Comparison of ENCODE assay signal across 21 mouse cellular contexts in the genomic region with DNA sequence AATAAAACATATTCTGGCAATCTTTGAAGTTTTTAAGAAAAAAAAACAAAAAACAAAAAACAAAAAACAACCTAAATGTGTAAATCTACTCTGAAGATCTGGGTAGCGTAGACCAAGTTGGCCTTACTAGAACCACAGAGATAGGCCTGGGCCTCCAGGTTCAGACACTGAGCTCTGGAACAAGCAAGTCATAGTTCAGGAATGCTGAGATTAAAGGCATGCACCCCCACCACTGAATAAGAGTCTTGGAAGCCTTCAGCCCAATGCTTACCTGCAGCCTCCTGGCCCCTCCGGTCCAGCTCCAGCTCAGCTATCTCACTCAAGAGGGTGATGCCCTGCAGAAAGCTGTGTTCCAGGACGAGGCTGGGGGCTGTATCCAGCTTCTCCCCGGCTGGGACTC. TPM values are rescaled to one million over a fixed set of nuclear protein-coding genes. Genes with fewer than 3 reads are reported as not detected.
A peak's percentile ranks its signal among the peaks of the same experiment; 100 is the strongest.
DNase-seq lines count a peak whose midpoint lies in the region; ATAC-seq lines count a peak whose summit lies in the region.
"Had no signal": no experiment of that assay in that cellular context is flagged by ENCODE, and none has a peak within 500 bp of the region (broad histone marks: within the 10 kb centered on the region; RNA-seq: fewer than 3 reads in every experiment).

No protein-coding gene starts in this region.

- H3K27ac ChIP-seq in heart, embryonic 16.5 days (ENCODE audit: low read length) = 0 out of 2 replicates have a peak overlapping the region, but pooled peaks have one; percentile 41
- no peak overlapping the region for H3K27ac ChIP-seq in liver, embryonic 13.5 days
- H3K27ac ChIP-seq: gastrocnemius, adult 2 months; midbrain, embryonic 10.5 days had no signal

- H3K4me1 ChIP-seq in erythroblast, embryonic 14.5 days (ENCODE audit: control insufficient read depth) = peaks cover 16% of the 10 kb centered on the region
- peaks cover 32% of the 10 kb centered on the region for H3K4me1 ChIP-seq in heart, embryonic 16.5 days (ENCODE audit: control insufficient read depth, insufficient read depth, low read length)
- H3K4me1 ChIP-seq in liver, embryonic 13.5 days (replicated peaks) = peaks cover 29% of the 10 kb centered on the region

- no peak for DNase-seq in heart, postnatal 36 days
- DNase-seq in liver, embryonic 13.5 days = no peak
- DNase-seq in liver (no peak), 3T3-L1 (ENCODE audit: low read depth, low spot score) (peak; percentile 58)
- no peak for DNase-seq in T-cell, adult 2 months (ENCODE audit: low spot score)
- DNase-seq: adrenal gland, postnatal 10 days; cerebellum, adult 11-12 months; cerebellum, postnatal 25 days; gastrocnemius, adult 2 months; layer of hippocampus, postnatal 36 days; lung, adult 18-20 months; lung, postnatal 4 days; right cerebral cortex, postnatal 4 days; thymus, adult 18-20 months had no signal

- H3K4me3 ChIP-seq in erythroblast, embryonic 14.5 days (replicated peaks) = peak overlapping the region; percentile 35
- H3K4me3 ChIP-seq in heart, embryonic 16.5 days (ENCODE audit: low read length) = no peak overlapping the region
- 0 out of 2 replicates have a peak overlapping the region, but pooled peaks have one; percentile 10 for H3K4me3 ChIP-seq in liver, embryonic 13.5 days (replicated peaks)
- H3K4me3 ChIP-seq: gastrocnemius, adult 2 months; midbrain, embryonic 10.5 days; myocyte had no signal

- no peak overlapping the region for H3K4me2 ChIP-seq in heart, embryonic 16.5 days (ENCODE audit: low read depth, low read length)
- H3K4me2 ChIP-seq in liver, embryonic 13.5 days = peak overlapping the region; percentile 37

- WGBS in heart, embryonic 16.5 days = 44% methylated on average over 4 of the region's 4 CpGs
- WGBS in liver, embryonic 13.5 days (ENCODE audit: insufficient replicate concordance) = 76% methylated on average over 4 of the region's 4 CpGs

- no peaks in the 10 kb centered on the region for H3K27me3 ChIP-seq in erythroblast, embryonic 14.5 days (ENCODE audit: control insufficient read depth)
- no peaks in the 10 kb centered on the region for H3K27me3 ChIP-seq in heart, embryonic 16.5 days (ENCODE audit: control insufficient read depth, insufficient read depth, low read length)
- H3K27me3 ChIP-seq in liver, embryonic 13.5 days = no peaks in the 10 kb centered on the region
- H3K27me3 ChIP-seq: CH12.LX had no signal

- no peaks in the 10 kb centered on the region for H3K9me3 ChIP-seq in erythroblast, embryonic 14.5 days (ENCODE audit: control insufficient read depth, low read length)
- H3K9me3 ChIP-seq in heart, embryonic 16.5 days (replicated peaks; ENCODE audit: control insufficient read depth, low read length) = no peaks in the 10 kb centered on the region
- no peaks in the 10 kb centered on the region for H3K9me3 ChIP-seq in liver, embryonic 13.5 days (replicated peaks)
- H3K9me3 ChIP-seq: midbrain, embryonic 10.5 days had no signal

- peaks cover 40% of the 10 kb centered on the region for H3K36me3 ChIP-seq in erythroblast, embryonic 14.5 days (ENCODE audit: control insufficient read depth)
- peaks cover 41% of the 10 kb centered on the region for H3K36me3 ChIP-seq in heart, embryonic 16.5 days (ENCODE audit: control insufficient read depth, insufficient read depth)
- H3K36me3 ChIP-seq in liver, embryonic 13.5 days = peaks cover 60% of the 10 kb centered on the region

- intact Hi-C loops in heart, postnatal 36 days (cut with DNase I) = no loop called here

- no peak for ATAC-seq in erythroblast, adult 5-6 weeks (replicated peaks; ENCODE audit: low FRiP score, poor library complexity, severe bottlenecking)
- no peak for ATAC-seq in heart, embryonic 16.5 days (replicated peaks; ENCODE audit: extremely low read depth, insufficient read depth, low FRiP score)
- ATAC-seq in liver, embryonic 13.5 days (ENCODE audit: low read depth) = no peak
- ATAC-seq: inflammation-experienced regulatory T-cells, adult 6 months had no signal

- H3K9ac ChIP-seq in heart, embryonic 16.5 days (ENCODE audit: low read length) = peak overlapping the region; percentile 33; the same call in 1 of the 2 replicates
- peak overlapping the region; percentile 26; the same call in 1 of the 2 replicates for H3K9ac ChIP-seq in liver, embryonic 13.5 days

RNA-seq across cellular contexts. Expression of gene Tnrc18, which starts 46.4 kb away (rescaled TPM):
- polyA plus RNA-seq in erythroblast, embryonic 14.5 days (2012) = 0.97 and 1.5 TPM in 2 replicates
- 5.4 and 7.9 TPM in 2 replicates for total RNA-seq in erythroblast, adult 5-6 weeks (2015; ENCODE audit: low replicate concordance)
- 5.0 and 6.0 TPM in 2 replicates for total RNA-seq in erythroblast, adult 5-6 weeks (2017; ENCODE audit: low replicate concordance)
- polyA plus RNA-seq in heart, embryonic 16.5 days (2015; fragmentation: Nextera tagmentation; extraction: Ambion mirVana) = 17.6 and 18.6 TPM in 2 replicates
- total RNA-seq in heart, postnatal 36 days (2021) = 10 to 100 TPM; 55.4 to 62.3 TPM
- 2.4 and 2.5 TPM in 2 replicates for polyA plus RNA-seq in liver, embryonic 13.5 days (2015; fragmentation: Nextera tagmentation; extraction: Ambion mirVana)
